Mouse (Mus musculus) left cerebral cortex, postnatal 14 days (tissue): ENCODE results near the gene Pax5. TPM values are rescaled to one million over a fixed set of nuclear protein-coding genes. Genes with fewer than 3 reads are reported as not detected.
A peak's percentile ranks its signal among the peaks of the same experiment; 100 is the strongest.

ENCODE experiments used
- DNase-seq, 2 experiments: peaks; one replicate each; pipeline ENCODE4 v3.0.0; 2021 to 2022; ENCODE audit warnings: low spot score in 2 of 2, mixed read lengths in 1 of 2
- intact Hi-C: fragments of 180-260 bp; cut with DNase I; formaldehyde crosslinking; loops from one replicate; pipeline ENCODE4 v1.15.1; 2025
- total RNA-seq, 2 experiments: library from RNA; stranded (reverse); gene quantifications; 2 replicates each; pipeline ENCODE4 v1.2.3; 2021

Pax5 gene
- total RNA-seq, 2 experiments from 2014 or later: 0.15 to 0.92 TPM

- intact Hi-C loops: no loop called here
- DNase-seq: no peak
These were observed 39.9 kb downstream of the Pax5 start for GRCm38 (mm10) chr4:44670380-44670779.

DNA sequence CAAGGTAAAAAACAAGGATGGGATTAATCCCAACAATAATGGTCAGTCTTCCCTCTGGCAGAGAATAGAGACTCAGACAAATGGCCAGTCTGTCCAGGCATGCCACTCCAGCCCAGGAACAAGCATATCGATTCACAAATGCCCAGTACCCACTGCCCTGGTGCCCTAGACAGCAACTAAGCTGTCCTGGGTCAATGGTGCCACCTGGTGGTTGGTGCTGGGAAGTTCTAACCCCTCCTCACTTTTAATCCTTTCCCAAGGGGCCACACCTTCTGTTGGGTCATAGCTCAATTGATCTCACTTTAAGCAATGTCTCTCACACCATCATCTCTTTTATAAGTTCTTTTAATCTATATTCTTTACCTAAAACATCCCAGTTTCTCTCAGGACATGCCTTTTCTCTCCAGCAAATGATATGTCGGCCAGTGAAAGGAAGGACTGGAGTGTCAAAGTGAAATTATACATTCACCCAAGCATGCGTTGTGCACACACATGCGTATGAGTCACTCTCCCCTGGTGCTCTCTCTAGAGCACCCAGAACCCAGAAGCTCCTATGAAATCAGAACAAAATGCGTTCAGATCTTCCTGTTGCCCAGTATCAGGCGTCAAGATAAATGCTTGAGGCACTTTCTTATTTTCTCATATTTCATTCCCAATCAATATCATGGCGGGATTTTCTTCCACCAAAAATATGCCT is 40.7 kb downstream of the Pax5 start:
- DNase-seq: no peak
- intact Hi-C loops: loop anchor here (10.0 kb wide), 1 partner anchor 345 kb away; no protein-coding TSS in a partner anchor

GRCm38 (mm10) chr4:44668574-44668973 is 41.7 kb downstream of the Pax5 start:
- no peak for DNase-seq
- intact Hi-C loops: loop anchor here (10.0 kb wide), 1 partner anchor 344 kb away; no protein-coding TSS in a partner anchor

DNA sequence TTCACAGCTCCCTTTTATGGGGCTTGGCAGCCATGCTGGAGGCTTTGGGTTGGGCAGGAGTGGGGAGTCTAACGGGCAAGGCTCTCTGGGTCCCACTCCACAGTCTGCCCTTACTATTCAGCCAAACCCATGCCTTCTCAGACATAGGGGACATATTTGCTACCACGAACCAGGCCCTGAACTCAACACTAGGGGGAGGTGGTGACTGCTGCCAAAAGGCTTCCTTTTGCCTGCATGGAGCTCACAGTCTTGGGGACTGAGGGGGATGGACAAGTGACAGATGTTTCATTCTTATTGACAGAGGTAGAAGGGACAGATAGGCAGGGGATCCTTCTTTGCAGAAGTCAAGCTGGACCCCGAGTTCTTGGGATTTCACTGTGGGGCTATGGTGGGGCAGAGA is 42.1 kb downstream of the Pax5 start:
- no peak for DNase-seq
- intact Hi-C loops: loop anchor here (10.0 kb wide), 1 partner anchor 343 kb away; no protein-coding TSS in a partner anchor

GRCm38 (mm10) chr4:44667369-44667768 is 42.9 kb downstream of the Pax5 start:
- DNase-seq: no peak
- intact Hi-C loops: loop anchor here (10.0 kb wide), 1 partner anchor 343 kb away; no protein-coding TSS in a partner anchor

DNA sequence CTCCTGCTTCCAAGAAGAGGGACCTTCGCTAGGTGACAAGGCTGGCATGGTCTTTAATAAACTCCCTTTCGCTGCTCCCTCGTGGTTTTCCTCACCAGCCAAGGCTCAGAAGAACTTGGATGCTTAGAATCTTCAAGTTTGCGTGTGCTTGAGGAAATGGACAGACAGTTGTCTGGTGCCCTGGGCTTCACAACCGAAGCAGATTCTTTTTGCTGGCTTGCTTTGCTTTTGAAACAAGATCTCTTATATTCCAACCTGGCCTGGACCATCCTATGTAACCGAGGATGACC is 45.6 kb downstream of the Pax5 start:
- intact Hi-C loops: loop anchor here (10.0 kb wide), 1 partner anchor 340 kb away; no protein-coding TSS in a partner anchor
- DNase-seq: no peak

- peak in 1 of 2 experiments; percentile 9 for DNase-seq
- intact Hi-C loops: loop anchor here (10.0 kb wide), 1 partner anchor 339 kb away; no protein-coding TSS in a partner anchor
These were observed 46.1 kb downstream of the Pax5 start for GRCm38 (mm10) chr4:44664004-44664766.

DNA sequence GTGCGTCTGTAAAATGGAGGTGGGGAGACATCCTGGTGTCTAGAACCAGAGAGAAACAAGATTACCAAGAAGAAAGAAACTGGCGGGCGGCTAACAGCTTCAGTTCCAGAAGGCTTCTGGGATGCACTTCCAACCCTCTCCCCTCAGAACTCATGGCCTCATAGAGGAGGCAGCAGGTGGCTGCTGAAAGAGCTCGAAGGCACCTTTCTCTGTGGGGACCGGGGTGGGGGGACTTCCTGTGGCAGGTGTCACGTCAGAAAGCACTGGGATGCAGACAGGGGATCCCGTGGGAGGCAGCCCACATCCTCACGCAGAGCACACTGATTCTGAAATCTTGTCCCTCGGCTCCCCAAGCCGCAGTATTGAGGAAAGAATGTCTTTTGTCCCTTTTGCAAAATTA is 46.8 kb downstream of the Pax5 start:
- intact Hi-C loops: loop anchor here (10.0 kb wide), 1 partner anchor 339 kb away; no protein-coding TSS in a partner anchor

DNA sequence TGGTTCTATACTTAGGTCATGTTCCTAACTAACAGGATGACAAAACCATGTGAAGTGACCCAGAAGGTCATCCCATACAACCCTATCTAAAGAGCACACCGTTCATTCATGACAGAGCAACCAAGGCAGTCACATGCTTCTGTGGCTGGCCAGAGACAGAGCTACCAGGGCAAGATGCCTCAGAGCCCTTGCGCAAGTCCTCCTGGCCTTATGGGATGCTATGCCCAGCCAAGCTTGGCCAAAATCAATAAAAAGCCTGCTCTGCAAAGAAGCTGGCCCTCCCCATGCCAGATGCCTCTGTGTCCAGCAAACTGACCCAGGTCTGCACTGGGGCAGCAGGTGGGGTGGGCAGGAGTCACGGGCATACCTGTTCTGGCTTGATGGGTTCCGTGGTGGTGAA is 65.1 kb downstream of the Pax5 start:
- intact Hi-C loops: no loop called here
- DNase-seq: no peak

More for the DNA sequence above, 46.8 kb downstream of the Pax5 start:
- DNase-seq: no peak

GRCm38 (mm10) chr4:44641831-44642587 is 68.3 kb downstream of the Pax5 start:
- no peak for DNase-seq
- intact Hi-C loops: no loop called here

DNA sequence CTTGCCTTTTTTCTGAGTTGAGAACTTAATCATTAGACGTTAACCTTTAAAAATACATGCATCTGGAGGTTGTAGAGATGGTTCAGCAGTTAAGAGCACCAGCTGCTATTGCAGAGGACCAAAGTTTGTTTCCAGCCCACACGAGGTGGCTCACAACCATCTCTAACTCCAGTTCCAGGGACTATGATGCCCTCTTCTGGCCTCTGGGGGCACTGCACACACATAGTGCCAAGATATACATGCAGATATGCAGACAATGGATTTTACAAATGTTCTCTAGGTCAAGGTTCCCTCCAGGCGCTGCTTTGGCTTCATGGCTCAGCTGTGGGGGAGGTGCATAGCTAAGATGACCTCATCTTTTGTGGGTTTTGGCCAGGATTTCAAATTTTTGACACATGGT is 74.7 kb downstream of the Pax5 start:
- no peak for DNase-seq
- intact Hi-C loops: no loop called here

DNA sequence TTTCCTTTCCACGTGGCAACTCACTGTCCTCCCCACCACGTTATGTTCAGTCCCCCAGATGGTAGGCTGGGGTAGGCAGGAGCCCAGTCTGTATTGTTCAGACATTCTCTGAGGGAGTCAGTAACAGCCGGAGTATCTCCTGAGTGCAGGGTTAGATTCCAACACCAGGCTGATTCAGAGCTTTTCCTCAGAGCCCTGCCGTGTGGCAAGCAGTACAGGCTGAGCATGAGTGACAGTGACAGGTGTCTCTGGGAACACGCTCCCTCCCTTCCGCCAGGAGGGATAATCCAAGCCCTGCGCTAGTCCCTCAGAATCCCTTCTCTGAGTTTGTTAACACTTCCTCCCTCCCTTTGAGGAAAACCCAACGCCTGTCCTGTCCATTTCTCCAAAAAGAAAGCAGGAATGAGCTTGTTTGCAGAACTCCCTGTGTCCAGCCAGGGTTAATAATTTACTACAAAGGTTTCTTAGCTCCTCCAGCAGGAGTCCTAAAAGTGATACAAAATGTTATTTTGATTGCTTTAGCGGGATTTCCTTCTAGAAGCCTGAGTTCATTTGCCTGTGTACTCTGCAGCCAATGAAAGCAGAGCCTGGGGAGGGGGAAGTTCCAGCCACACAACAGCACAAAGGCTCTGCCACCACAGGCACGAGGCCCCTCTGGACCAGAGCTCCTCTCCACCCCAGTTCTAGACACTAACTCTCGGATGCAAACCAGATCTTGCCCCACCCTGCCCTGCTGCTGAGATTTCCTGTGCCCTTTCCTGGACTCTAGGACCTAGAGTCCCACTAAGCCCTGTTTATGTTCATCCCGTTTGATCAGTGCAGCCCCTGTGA is 76.4 kb downstream of the Pax5 start:
- intact Hi-C loops: no loop called here
- DNase-seq: no peak

DNA sequence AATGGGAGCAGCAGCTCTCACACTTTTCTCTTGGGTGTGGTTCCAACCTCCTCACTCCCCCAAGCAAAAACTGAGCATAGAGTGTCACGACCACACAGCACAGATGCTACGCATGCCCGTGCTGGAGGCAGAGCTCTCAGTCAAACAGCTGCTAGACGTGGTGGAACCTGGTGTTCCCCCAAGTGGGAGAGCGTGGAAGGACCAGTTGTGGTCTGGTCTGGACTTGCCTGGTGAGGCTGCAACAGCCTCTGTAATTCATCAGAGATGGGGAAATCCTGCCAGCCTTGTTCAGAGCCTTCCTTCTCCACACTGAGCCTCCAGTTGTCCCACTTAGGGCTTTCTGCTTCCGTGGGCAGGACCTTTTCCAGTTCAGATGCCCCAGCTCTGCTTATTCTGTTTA is 80.2 kb downstream of the Pax5 start:
- intact Hi-C loops: no loop called here

DNA sequence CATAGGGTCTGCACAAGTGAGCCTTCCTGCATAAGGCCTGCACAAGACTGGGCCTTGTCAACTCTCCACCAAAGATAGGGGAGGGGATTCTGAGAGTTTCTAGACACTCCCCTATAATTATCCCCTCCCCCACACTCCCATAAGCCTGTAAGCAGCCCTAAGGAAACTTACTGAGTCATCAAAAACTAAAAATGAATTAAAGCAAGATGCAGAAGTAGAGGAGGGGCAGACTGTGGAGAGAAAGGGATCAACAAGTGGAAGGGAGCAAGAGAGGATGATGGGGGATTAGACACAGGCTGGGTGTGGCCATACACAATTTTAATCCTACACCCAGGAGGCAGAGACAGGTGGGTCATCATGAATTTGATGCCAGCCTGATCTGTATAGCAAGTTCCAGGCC is 82.4 kb downstream of the Pax5 start:
- intact Hi-C loops: no loop called here
- DNase-seq: no peak

More for the DNA sequence above, 80.2 kb downstream of the Pax5 start:
- peak in 1 of 2 experiments; percentile 33 for DNase-seq

GRCm38 (mm10) chr4:44625108-44625424 is 85.2 kb downstream of the Pax5 start:
- no peak for DNase-seq
- intact Hi-C loops: no loop called here

DNA sequence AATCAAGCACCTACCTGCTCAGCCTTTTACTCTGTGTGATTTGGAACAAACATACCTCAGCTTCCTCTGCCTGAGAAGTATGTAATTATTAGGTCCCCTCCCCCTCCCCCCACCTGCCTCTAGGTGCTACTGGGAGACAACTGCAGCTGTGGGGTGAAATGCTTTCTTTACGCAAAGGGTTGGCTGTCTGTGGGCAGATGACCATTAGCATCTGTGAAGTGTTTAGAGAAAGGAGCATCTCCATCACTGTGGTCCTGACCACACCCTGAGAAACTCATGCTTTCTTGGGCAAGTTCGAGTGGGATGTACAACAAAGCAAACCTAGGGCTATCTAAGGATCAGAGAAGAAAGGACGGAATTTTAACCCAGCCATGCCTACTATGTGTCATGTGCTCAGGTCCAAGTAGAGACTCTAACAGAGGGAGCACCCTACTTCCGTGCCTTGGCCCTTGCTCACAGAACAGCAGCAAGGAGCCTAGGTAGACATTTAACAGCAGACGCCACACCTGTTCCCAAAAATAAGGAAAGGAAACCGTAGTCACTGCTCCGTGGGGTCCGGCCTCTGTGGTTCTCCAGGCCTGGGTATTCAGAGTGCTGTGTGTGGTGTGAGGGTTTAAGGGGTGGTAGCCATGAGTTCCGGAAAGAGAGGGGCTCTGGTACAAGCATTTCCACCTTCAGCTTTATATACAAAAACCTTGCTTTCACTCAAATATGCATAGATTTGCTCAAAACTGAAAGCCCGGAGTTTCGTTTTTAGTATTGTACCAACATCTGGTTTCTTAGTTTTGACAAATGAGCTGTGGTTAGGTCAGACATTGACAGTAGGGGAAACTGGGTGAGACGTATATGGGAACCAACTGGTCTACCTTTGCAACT is 85.8 kb downstream of the Pax5 start:
- DNase-seq: no peak
- intact Hi-C loops: no loop called here

- DNase-seq: no peak
These were observed 86.9 kb downstream of the Pax5 start for GRCm38 (mm10) chr4:44623435-44623727.

GRCm38 (mm10) chr4:44622682-44623434 is 87.4 kb downstream of the Pax5 start:
- intact Hi-C loops: no loop called here
- DNase-seq: no peak

More at GRCm38 (mm10) chr4:44623435-44623727, 86.9 kb downstream of the Pax5 start:
- intact Hi-C loops: no loop called here
